Mouse (Mus musculus): ENCODE measurements around the gene Ckm.

Ckm gene

DNA sequence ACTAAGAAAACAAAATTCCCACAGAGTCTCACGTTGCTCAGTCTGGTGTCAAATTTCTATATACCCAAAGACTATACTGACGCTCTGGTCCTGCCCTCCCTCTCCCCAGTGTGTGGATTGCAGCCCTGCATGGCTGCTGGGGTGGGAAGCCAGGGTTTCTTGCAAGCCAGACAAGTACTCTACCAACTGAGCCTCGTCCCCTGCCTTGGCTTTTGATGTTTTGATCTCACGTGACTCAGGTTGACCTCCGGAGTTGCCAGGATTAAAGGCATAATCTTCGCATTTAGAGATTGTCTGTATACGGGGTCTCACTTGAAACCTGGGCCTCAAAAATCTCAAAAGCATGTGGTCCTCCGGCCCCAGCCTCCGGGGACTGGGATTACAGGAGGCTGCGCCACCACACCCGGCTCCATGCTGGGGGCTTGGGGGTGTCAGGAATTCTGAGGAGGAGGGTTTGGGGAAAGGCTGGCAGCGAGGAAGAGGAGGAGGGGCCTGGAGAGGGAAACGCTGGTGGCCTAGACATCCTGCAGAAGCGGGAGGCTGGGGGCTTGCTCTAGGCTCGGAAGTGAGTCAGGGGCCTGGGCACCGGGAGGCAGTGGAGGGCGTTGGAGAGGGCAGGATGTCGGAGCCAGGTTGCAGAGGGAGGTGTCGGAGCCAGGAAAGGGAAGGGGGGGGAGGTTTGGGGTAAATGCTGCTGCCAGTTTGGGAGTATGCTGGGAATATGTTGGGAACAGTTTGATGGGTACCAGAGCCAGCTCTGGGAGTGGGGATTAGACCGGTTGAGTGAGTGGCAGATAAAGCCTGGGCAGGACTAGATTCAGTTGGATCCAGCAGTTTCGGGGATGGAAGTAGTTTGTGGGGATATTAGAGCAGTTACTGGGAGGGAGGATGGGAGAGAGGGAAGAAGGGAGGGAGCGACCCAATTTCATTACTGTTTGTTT, 60.1 kb downstream of the Ckm start:
- DNase-seq (ENCODE audit: inconsistent age in 2 of 2, low spot score in 1 of 2) = no peak

DNA sequence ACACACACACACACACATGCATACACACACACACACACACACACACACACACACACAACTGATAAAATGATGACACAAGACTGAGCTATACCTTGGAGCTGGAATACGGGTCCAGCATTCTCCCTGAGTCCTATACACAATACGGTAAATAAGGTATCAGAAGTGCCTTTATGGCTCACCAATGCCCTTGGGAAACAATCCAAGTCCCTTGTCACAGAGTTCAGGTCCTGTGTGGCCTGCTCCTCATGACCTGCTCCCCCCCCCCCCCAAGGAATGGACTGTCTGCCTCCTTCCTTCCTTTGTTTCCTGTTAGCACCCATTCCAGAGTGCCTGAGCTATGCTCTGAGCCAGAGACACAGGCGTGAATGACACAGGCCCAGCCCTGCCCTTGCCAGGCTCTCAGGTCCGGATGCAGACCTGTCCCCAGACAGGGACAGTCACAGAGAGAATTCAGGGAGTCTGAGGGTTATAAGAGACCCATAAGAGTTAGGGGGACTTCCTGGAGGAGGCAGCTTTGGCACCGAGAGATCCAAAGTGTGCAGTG, 62.1 kb downstream of the Ckm start:
- peak in 1 of 2 experiments; percentile 53 for DNase-seq (ENCODE audit: inconsistent age in 2 of 2, low spot score in 1 of 2)

DNA sequence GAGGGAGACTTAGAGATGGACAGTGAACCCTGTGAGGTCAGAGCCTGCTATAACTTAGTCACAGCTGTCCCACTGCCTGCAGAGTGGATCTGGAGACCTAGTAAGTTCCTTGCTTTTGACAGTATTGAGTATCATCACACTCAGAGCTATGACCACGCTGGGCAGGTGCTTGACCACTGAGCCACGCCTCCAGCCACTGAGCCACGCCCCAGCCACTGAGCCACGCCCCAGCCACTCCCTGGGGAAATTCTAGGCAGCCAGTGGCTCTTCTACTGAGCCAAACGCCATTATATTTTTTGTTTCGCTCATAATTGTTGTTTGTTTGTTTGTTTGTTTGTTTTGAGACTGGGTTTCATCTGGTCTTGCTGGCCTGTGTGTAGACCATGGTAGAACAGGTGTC, 63.1 kb downstream of the Ckm start:
- DNase-seq (ENCODE audit: inconsistent age in 2 of 2, low spot score in 1 of 2) = peak; percentile 47 to 72

DNA sequence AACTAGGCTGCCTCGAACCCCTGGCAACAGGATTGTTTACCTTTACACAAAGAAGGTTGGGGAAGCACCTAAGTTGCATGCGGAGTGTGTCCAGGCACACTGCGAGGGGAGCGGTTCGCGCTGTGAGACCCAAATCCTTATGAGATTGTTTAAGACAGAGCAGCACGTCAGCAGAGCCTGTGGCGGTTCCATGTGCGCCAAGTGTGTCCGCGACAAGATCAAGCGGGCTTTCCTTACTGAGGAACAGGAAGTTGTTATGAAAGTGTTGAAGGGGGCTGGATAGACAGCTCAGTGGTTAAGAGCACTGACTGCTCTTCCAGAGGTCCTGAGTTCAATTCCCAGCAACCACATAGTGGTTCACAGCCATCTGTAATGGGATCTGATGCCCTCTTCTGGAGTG, 63.7 kb downstream of the Ckm start:
- no peak for DNase-seq (ENCODE audit: inconsistent age in 2 of 2, low spot score in 1 of 2)

DNA sequence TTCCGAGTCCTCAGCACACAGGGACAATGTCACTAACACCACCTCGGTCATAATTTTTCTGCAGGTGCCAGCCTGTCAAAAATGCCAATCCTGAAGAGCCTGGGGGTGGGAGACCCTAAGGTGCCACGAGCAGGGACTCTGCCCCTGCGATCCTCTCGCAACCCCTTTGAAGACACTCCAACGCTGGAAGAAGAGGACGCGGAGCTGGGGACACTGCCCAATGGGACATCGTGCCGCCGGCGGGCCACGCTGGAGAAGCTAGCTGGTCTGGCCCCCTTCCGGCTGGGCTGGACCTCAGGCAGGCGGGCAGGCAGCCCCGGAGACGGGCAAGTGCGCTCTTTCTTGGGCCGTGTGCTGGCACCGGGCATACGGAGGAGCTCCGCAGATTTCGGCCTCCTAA, 64.8 kb downstream of the Ckm start:
- no peak for DNase-seq (ENCODE audit: inconsistent age in 2 of 2, low spot score in 1 of 2)

DNA sequence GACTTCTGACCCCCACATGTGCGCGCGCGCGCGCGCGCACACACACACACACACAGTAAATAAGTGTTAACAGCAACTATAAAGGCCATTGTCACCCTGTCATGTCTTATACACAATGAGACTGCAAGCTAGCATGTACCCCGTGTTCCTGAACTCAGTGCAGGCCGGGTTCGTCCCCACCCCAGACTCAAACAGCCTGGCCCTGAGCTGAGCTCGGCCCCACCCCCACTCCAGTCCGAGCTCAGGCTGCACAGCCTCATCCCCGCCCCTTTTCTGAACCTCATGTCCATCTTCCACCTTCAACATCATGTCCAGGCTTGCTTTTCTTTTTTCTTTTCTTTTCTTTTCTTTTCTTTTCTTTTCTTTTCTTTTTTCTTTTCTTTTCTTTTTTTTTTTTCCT, 65.7 kb downstream of the Ckm start:
- DNase-seq (ENCODE audit: inconsistent age in 2 of 2, low spot score in 1 of 2) = no peak

DNA sequence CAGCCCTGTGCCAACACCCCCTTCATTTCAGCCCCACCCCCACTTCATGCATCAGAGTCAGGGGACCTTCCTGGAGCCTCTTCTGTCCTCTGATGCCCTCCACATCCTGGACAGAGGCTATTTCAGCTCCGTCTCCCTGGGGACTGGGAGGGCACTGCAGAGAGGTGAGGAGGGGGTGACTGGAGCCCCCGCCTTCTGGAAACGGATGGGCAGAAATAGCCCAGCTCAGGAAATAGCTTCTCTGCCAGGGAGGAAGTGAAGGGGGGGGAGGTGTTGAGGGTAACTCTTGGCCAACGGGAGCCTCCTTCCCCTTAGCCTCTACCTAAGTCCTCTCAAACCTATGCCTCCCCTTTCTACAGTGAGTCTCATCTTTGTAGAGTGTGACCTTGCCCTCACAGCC, 67.8 kb downstream of the Ckm start:
- DNase-seq (ENCODE audit: inconsistent age in 2 of 2, low spot score in 1 of 2) = peak; percentile 74 to 80

Data from adrenal gland, adult (tissue).